Mouse (Mus musculus): ENCODE results near the gene Mei1. TPM values are rescaled to one million over a fixed set of nuclear protein-coding genes. Genes with fewer than 3 reads are reported as not detected.
A peak's percentile ranks its signal among the peaks of the same experiment; 100 is the strongest.

The Mei1 gene
- polyA plus RNA-seq, 1 experiment from 2014 or later: 0.08 TPM

GRCm38 (mm10) chr15:82158243-82159035 lies 88.6 kb downstream of the Mei1 start:
- WGBS: 66% methylated on average over 17 of the region's 17 CpGs
- Histone ChIP-seq H3K4me1 (replicated peaks) (peaks cover 35% of the 10 kb centered on the region), H3K4me3 (no peak overlapping the region), H3K27ac (replicated peaks) (no peak overlapping the region; the same call in 1 of the 2 replicates), H3K9me3 (no peaks in the 10 kb centered on the region), H3K36me3 (no peaks in the 10 kb centered on the region), H3K9ac (no peak overlapping the region), H3K27me3 (no peaks in the 10 kb centered on the region), H3K4me2 (no peak overlapping the region)
- no peak for ATAC-seq (ENCODE audit: low FRiP score, low read depth)

- no peak for ATAC-seq (ENCODE audit: low FRiP score, low read depth)
- Histone ChIP-seq H3K9ac (no peak overlapping the region), H3K4me3 (no peak overlapping the region), H3K36me3 (no peaks in the 10 kb centered on the region), H3K9me3 (no peaks in the 10 kb centered on the region), H3K4me1 (replicated peaks) (peaks cover 33% of the 10 kb centered on the region), H3K27me3 (no peaks in the 10 kb centered on the region), H3K27ac (replicated peaks) (no peak overlapping the region), H3K4me2 (no peak overlapping the region)
- 79% methylated on average over 9 of the region's 9 CpGs for WGBS
These were observed 89.7 kb downstream of the Mei1 start for GRCm38 (mm10) chr15:82159471-82159870.

GRCm38 (mm10) chr15:82160731-82161640 lies 91.2 kb downstream of the Mei1 start:
- H3K4me1 ChIP-seq (replicated peaks): peaks cover 40% of the 10 kb centered on the region
- no peaks in the 10 kb centered on the region for H3K36me3 ChIP-seq
- H3K9me3 ChIP-seq: no peaks in the 10 kb centered on the region
- H3K4me3 ChIP-seq: no peak overlapping the region
- 81% methylated on average over 11 of the region's 11 CpGs for WGBS
- H3K27me3 ChIP-seq: no peaks in the 10 kb centered on the region
- no peak overlapping the region for H3K4me2 ChIP-seq
- H3K9ac ChIP-seq: no peak overlapping the region
- no peak for ATAC-seq (ENCODE audit: low FRiP score, low read depth)
- no peak overlapping the region for H3K27ac ChIP-seq (replicated peaks)

GRCm38 (mm10) chr15:82161965-82162600 lies 92.3 kb downstream of the Mei1 start:
- Histone ChIP-seq H3K4me1 (replicated peaks) (peaks cover 51% of the 10 kb centered on the region), H3K9ac (no peak overlapping the region), H3K27ac (replicated peaks) (no peak overlapping the region), H3K4me3 (no peak overlapping the region), H3K36me3 (no peaks in the 10 kb centered on the region), H3K4me2 (no peak overlapping the region), H3K27me3 (no peaks in the 10 kb centered on the region), H3K9me3 (no peaks in the 10 kb centered on the region)
- 88% methylated on average over 12 of the region's 12 CpGs for WGBS
- ATAC-seq (ENCODE audit: low FRiP score, low read depth): no peak

- WGBS: 84% methylated on average over 10 of the region's 10 CpGs
These were observed 93.7 kb downstream of the Mei1 start for GRCm38 (mm10) chr15:82163356-82164060.

GRCm38 (mm10) chr15:82164061-82164399 lies 94.2 kb downstream of the Mei1 start:
- WGBS: 49% methylated on average over 4 of the region's 4 CpGs
- Histone ChIP-seq H3K9me3 (no peaks in the 10 kb centered on the region), H3K4me2 (no peak overlapping the region), H3K4me1 (replicated peaks) (peaks cover 56% of the 10 kb centered on the region), H3K27me3 (no peaks in the 10 kb centered on the region), H3K36me3 (no peaks in the 10 kb centered on the region), H3K9ac (no peak overlapping the region), H3K27ac (replicated peaks) (no peak overlapping the region), H3K4me3 (no peak overlapping the region)
- no peak for ATAC-seq (ENCODE audit: low FRiP score, low read depth)

More at GRCm38 (mm10) chr15:82163356-82164060, 93.7 kb downstream of the Mei1 start:
- no peak for ATAC-seq (ENCODE audit: low FRiP score, low read depth)
- no peak overlapping the region for H3K9ac ChIP-seq
- H3K27me3 ChIP-seq: no peaks in the 10 kb centered on the region
- no peak overlapping the region for H3K27ac ChIP-seq (replicated peaks)
- H3K4me2 ChIP-seq: no peak overlapping the region
- no peak overlapping the region for H3K4me3 ChIP-seq
- H3K4me1 ChIP-seq (replicated peaks): peaks cover 56% of the 10 kb centered on the region
- H3K9me3 ChIP-seq: no peaks in the 10 kb centered on the region
- no peaks in the 10 kb centered on the region for H3K36me3 ChIP-seq

- no peak overlapping the region for H3K27ac ChIP-seq (replicated peaks)
- no peaks in the 10 kb centered on the region for H3K9me3 ChIP-seq
- H3K9ac ChIP-seq: no peak overlapping the region
- 84% methylated on average over 7 of the region's 7 CpGs for WGBS
- no peak overlapping the region for H3K4me2 ChIP-seq
- H3K4me1 ChIP-seq (replicated peaks): peaks cover 56% of the 10 kb centered on the region
- H3K4me3 ChIP-seq: no peak overlapping the region
- ATAC-seq (ENCODE audit: low FRiP score, low read depth): no peak
- no peaks in the 10 kb centered on the region for H3K27me3 ChIP-seq
- H3K36me3 ChIP-seq: no peaks in the 10 kb centered on the region
These were observed 94.7 kb downstream of the Mei1 start for GRCm38 (mm10) chr15:82164496-82164895.

GRCm38 (mm10) chr15:82165332-82166239 lies 95.8 kb downstream of the Mei1 start:
- no peaks in the 10 kb centered on the region for H3K9me3 ChIP-seq
- no peaks in the 10 kb centered on the region for H3K36me3 ChIP-seq
- no peaks in the 10 kb centered on the region for H3K27me3 ChIP-seq
- 54% methylated on average over 8 of the region's 8 CpGs for WGBS
- no peak overlapping the region for H3K9ac ChIP-seq
- peaks cover 61% of the 10 kb centered on the region for H3K4me1 ChIP-seq (replicated peaks)
- no peak for ATAC-seq (ENCODE audit: low FRiP score, low read depth)
- no peak overlapping the region for H3K27ac ChIP-seq (replicated peaks)
- H3K4me3 ChIP-seq: no peak overlapping the region
- no peak overlapping the region for H3K4me2 ChIP-seq

- Histone ChIP-seq H3K36me3 (0 out of 2 replicates have a peak, but pooled peaks cover 8% of the 10 kb centered on the region), H3K4me3 (no peak overlapping the region), H3K27ac (replicated peaks) (peak overlapping the region; percentile 39; the same call in 1 of the 2 replicates), H3K27me3 (no peaks in the 10 kb centered on the region), H3K4me2 (no peak overlapping the region), H3K9ac (no peak overlapping the region), H3K9me3 (no peaks in the 10 kb centered on the region), H3K4me1 (replicated peaks) (peaks cover 60% of the 10 kb centered on the region)
- 46% methylated on average over 22 of the region's 22 CpGs for WGBS
- no peak for ATAC-seq (ENCODE audit: low FRiP score, low read depth)
These were observed 96.7 kb downstream of the Mei1 start for GRCm38 (mm10) chr15:82166240-82167100.

Measured in hindbrain, embryonic 15.5 days (tissue).